Mouse (Mus musculus): Measurements from ENCODE around the gene Ndufa7. TPM values are rescaled to one million over a fixed set of nuclear protein-coding genes. Genes with fewer than 3 reads are reported as not detected.

Gene Ndufa7
- total and polyA plus RNA-seq, 2 experiments from 2014 or later, result 345 to 501 TPM

GRCm38 (mm10) chr17:33807181-33807888 lies 17.0 kb upstream of the Ndufa7 start:
- WGBS, result 73% methylated on average over 8 of the region's 9 CpGs

GRCm38 (mm10) chr17:33808192-33808591 lies 16.2 kb upstream of the Ndufa7 start:
- TF ChIP-seq CTCF (IDR thresholded peaks at IDR 0.05), result no peak
- no peak overlapping the region for H3K4me2 ChIP-seq (ENCODE audit: low read depth, low read length, poor library complexity, severe bottlenecking)
- no peak overlapping the region for H3K4me3 ChIP-seq (ENCODE audit: low read depth, low read length)
- DNase-seq (ENCODE audit: low spot score) (no peak), ATAC-seq (ENCODE audit: low FRiP score) (no peak)
- H3K9me3 ChIP-seq (ENCODE audit: low read length), result no peaks in the 10 kb centered on the region
- 43% methylated on average over 10 of the region's 10 CpGs for WGBS
- no peak overlapping the region for H3K9ac ChIP-seq (replicated peaks; ENCODE audit: low read length, poor library complexity, severe bottlenecking)
- H3K27ac ChIP-seq (ENCODE audit: low read depth, low read length), result no peak overlapping the region
- H3K36me3 ChIP-seq (ENCODE audit: insufficient read depth, low read length), result no peaks in the 10 kb centered on the region
- no peaks in the 10 kb centered on the region for H3K27me3 ChIP-seq (ENCODE audit: insufficient read depth, low read length)
- H3K4me1 ChIP-seq (ENCODE audit: insufficient read depth, low read length), result no peaks in the 10 kb centered on the region

More at GRCm38 (mm10) chr17:33807181-33807888, 17.0 kb upstream of the Ndufa7 start:
- Histone ChIP-seq H3K9ac (replicated peaks; ENCODE audit: low read length, poor library complexity, severe bottlenecking) (no peak overlapping the region), H3K4me1 (ENCODE audit: insufficient read depth, low read length) (no peaks in the 10 kb centered on the region), H3K4me2 (ENCODE audit: low read depth, low read length, poor library complexity, severe bottlenecking) (no peak overlapping the region), H3K27me3 (ENCODE audit: insufficient read depth, low read length) (no peaks in the 10 kb centered on the region), H3K36me3 (ENCODE audit: insufficient read depth, low read length) (no peaks in the 10 kb centered on the region), H3K27ac (ENCODE audit: low read depth, low read length) (no peak overlapping the region), H3K9me3 (ENCODE audit: low read length) (no peaks in the 10 kb centered on the region), H3K4me3 (ENCODE audit: low read depth, low read length) (no peak overlapping the region)
- no peak for ATAC-seq (ENCODE audit: low FRiP score)
- DNase-seq (ENCODE audit: low spot score), result no peak
- no peak for TF ChIP-seq CTCF (IDR thresholded peaks at IDR 0.05)

- 1% methylated on average over 36 of the region's 36 CpGs for WGBS
- peak within 1 kb of the TSS; percentile 26; the same call in 1 of the 2 replicates for H3K27ac ChIP-seq (ENCODE audit: low read depth, low read length)
Observed at GRCm38 (mm10) chr17:33810334-33811141, 13.8 kb upstream of the Ndufa7 start, which contains the start of gene Kank3. Kank3 (plus strand) TSS chr17:33810519.

DNA sequence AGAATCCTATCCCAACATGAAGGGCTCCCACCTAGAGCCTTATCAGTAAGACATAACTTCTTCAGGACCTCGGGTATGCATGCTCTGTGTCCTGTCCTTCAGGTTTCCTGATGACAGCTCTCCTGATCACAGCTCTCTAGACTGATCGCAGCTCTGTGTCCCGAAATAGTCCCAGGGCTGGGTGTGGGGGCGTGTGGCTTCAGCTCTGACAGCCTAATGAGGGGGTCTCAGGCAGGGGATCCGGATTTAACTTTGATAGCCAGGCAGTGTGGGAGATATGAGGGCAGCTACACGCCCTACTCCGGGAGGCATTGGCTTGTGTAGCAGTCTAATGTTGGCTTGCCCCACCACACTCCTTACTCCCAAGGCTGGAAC lies 13.2 kb upstream of the Ndufa7 start:
- Histone ChIP-seq H3K9ac (replicated peaks; ENCODE audit: low read length, poor library complexity, severe bottlenecking) (peak overlapping the region; percentile 60; the same call in 1 of the 2 replicates), H3K4me3 (ENCODE audit: low read depth, low read length) (peak overlapping the region; percentile 54), H3K4me2 (ENCODE audit: low read depth, low read length, poor library complexity, severe bottlenecking) (peak overlapping the region; percentile 77), H3K9me3 (ENCODE audit: low read length) (no peaks in the 10 kb centered on the region), H3K27ac (ENCODE audit: low read depth, low read length) (no peak overlapping the region), H3K27me3 (ENCODE audit: insufficient read depth, low read length) (no peaks in the 10 kb centered on the region), H3K36me3 (ENCODE audit: insufficient read depth, low read length) (no peaks in the 10 kb centered on the region), H3K4me1 (ENCODE audit: insufficient read depth, low read length) (no peaks in the 10 kb centered on the region)
- ATAC-seq (ENCODE audit: low FRiP score), result no peak
- 33% methylated on average over 7 of the region's 7 CpGs for WGBS
- DNase-seq (ENCODE audit: low spot score), result no peak
- no peak for TF ChIP-seq CTCF (IDR thresholded peaks at IDR 0.05)

More at GRCm38 (mm10) chr17:33810334-33811141, 13.8 kb upstream of the Ndufa7 start, which contains the start of gene Kank3:
- ATAC-seq (ENCODE audit: low FRiP score) (peak; percentile 98), DNase-seq (ENCODE audit: low spot score) (peak; percentile 97)
- Histone ChIP-seq H3K36me3 (ENCODE audit: insufficient read depth, low read length) (no peaks in the 10 kb centered on the region), H3K4me2 (ENCODE audit: low read depth, low read length, poor library complexity, severe bottlenecking) (peak within 1 kb of the TSS; percentile 77), H3K9ac (replicated peaks; ENCODE audit: low read length, poor library complexity, severe bottlenecking) (peak within 1 kb of the TSS; percentile 60), H3K27me3 (ENCODE audit: insufficient read depth, low read length) (no peaks in the 10 kb centered on the region), H3K4me1 (ENCODE audit: insufficient read depth, low read length) (no peaks in the 10 kb centered on the region), H3K9me3 (ENCODE audit: low read length) (no peaks in the 10 kb centered on the region), H3K4me3 (ENCODE audit: low read depth, low read length) (peak within 1 kb of the TSS; percentile 54)
- no peak; the same call in 1 of the 2 replicates for TF ChIP-seq CTCF (IDR thresholded peaks at IDR 0.05)

- no peak overlapping the region for H3K9ac ChIP-seq (replicated peaks; ENCODE audit: low read length, poor library complexity, severe bottlenecking)
- H3K4me1 ChIP-seq (ENCODE audit: insufficient read depth, low read length), result no peaks in the 10 kb centered on the region
- WGBS, result 71% methylated on average over 3 of the region's 3 CpGs
- no peak for TF ChIP-seq CTCF (IDR thresholded peaks at IDR 0.05)
- ATAC-seq (ENCODE audit: low FRiP score), result no peak
- H3K27ac ChIP-seq (ENCODE audit: low read depth, low read length), result no peak overlapping the region
- no peak overlapping the region for H3K4me2 ChIP-seq (ENCODE audit: low read depth, low read length, poor library complexity, severe bottlenecking)
- no peaks in the 10 kb centered on the region for H3K36me3 ChIP-seq (ENCODE audit: insufficient read depth, low read length)
- no peak for DNase-seq (ENCODE audit: low spot score)
- no peaks in the 10 kb centered on the region for H3K27me3 ChIP-seq (ENCODE audit: insufficient read depth, low read length)
- no peaks in the 10 kb centered on the region for H3K9me3 ChIP-seq (ENCODE audit: low read length)
- H3K4me3 ChIP-seq (ENCODE audit: low read depth, low read length), result no peak overlapping the region
Observed at GRCm38 (mm10) chr17:33812475-33812874, 11.9 kb upstream of the Ndufa7 start.

GRCm38 (mm10) chr17:33812990-33813389 lies 11.4 kb upstream of the Ndufa7 start:
- H3K36me3 ChIP-seq (ENCODE audit: insufficient read depth, low read length), result no peaks in the 10 kb centered on the region
- H3K27me3 ChIP-seq (ENCODE audit: insufficient read depth, low read length), result no peaks in the 10 kb centered on the region
- H3K4me2 ChIP-seq (ENCODE audit: low read depth, low read length, poor library complexity, severe bottlenecking), result no peak overlapping the region
- no peaks in the 10 kb centered on the region for H3K4me1 ChIP-seq (ENCODE audit: insufficient read depth, low read length)
- DNase-seq (ENCODE audit: low spot score) (no peak), ATAC-seq (ENCODE audit: low FRiP score) (no peak)
- TF ChIP-seq CTCF (IDR thresholded peaks at IDR 0.05), result no peak
- H3K9ac ChIP-seq (replicated peaks; ENCODE audit: low read length, poor library complexity, severe bottlenecking), result no peak overlapping the region
- WGBS, result 81% methylated on average over 4 of the region's 4 CpGs
- no peaks in the 10 kb centered on the region for H3K9me3 ChIP-seq (ENCODE audit: low read length)
- no peak overlapping the region for H3K27ac ChIP-seq (ENCODE audit: low read depth, low read length)
- H3K4me3 ChIP-seq (ENCODE audit: low read depth, low read length), result no peak overlapping the region
